Mouse (Mus musculus): ENCODE results near the gene Ttc7b. TPM values are rescaled to one million over a fixed set of nuclear protein-coding genes. Genes with fewer than 3 reads are reported as not detected.

Ttc7b gene
- polyA plus RNA-seq, 1 experiment from 2014 or later = 16.1 TPM

DNA sequence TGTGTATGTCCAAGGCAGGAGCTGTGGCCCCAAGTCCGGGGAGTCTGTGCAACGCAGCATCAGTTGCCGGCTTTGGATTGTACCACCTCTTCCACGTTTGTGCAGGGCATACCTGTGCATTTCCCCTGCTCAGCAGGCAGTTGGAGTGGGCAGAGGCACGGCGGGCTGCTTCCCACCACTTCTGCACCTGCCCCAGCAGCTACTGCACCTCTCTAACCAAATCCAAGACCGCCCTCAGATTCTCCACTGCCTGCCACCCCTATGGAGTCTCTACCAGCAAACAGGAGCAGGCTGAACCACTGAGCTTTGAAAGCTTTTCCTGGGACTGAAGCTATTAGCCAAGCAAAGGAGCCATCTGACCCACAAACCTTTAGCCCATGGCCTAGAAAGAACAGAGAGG, 30.8 kb downstream of the Ttc7b start:
- H3K9me3 ChIP-seq (ENCODE audit: control insufficient read depth, low read length) = no peaks in the 10 kb centered on the region
- DNase-seq (ENCODE audit: low spot score) (no peak), ATAC-seq (ENCODE audit: insufficient read depth, low FRiP score, low TSS enrichment) (no peak)
- H3K4me1 ChIP-seq (ENCODE audit: control insufficient read depth, insufficient read depth, low read length) = no peaks in the 10 kb centered on the region
- no peak overlapping the region for H3K4me2 ChIP-seq (ENCODE audit: low read depth)
- no peaks in the 10 kb centered on the region for H3K27me3 ChIP-seq (ENCODE audit: control insufficient read depth, insufficient read depth, low read length)
- H3K36me3 ChIP-seq (ENCODE audit: control insufficient read depth, insufficient read depth, low read length) = peaks cover 6% of the 10 kb centered on the region
- no peak overlapping the region for H3K9ac ChIP-seq (ENCODE audit: low read length)
- H3K27ac ChIP-seq (ENCODE audit: low read depth, low read length) = no peak overlapping the region
- H3K4me3 ChIP-seq (ENCODE audit: low read depth, low read length) = no peak overlapping the region
- WGBS = 95% methylated on average over 7 of the region's 7 CpGs

DNA sequence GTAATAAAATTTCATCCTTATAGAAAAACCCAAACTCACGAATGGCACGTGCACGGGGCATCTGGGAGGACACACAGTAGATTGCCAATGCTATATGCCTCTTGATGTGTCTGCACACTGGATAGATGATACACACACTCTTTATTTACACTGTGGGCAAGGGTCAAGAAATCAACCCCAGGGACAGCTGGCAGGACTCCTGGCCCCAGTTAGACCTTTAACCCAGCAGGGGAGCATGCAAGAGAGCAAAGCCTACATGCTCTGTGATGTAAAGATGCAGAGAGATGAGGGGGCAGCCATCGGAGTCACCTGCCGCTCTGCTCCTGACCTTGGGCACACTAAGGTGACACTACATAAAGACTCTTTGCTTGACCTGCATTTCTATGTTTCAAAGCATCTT, 32.3 kb downstream of the Ttc7b start:
- no peaks in the 10 kb centered on the region for H3K4me1 ChIP-seq (ENCODE audit: control insufficient read depth, insufficient read depth, low read length)
- no peaks in the 10 kb centered on the region for H3K9me3 ChIP-seq (ENCODE audit: control insufficient read depth, low read length)
- no peak for DNase-seq (ENCODE audit: low spot score)
- H3K4me3 ChIP-seq (ENCODE audit: low read depth, low read length) = no peak overlapping the region
- no peak overlapping the region for H3K9ac ChIP-seq (ENCODE audit: low read length)
- no peaks in the 10 kb centered on the region for H3K27me3 ChIP-seq (ENCODE audit: control insufficient read depth, insufficient read depth, low read length)
- 93% methylated on average over 5 of the region's 5 CpGs for WGBS
- no peak overlapping the region for H3K4me2 ChIP-seq (ENCODE audit: low read depth)
- H3K36me3 ChIP-seq (ENCODE audit: control insufficient read depth, insufficient read depth, low read length) = peaks cover 6% of the 10 kb centered on the region; the same call in 1 of the 2 replicates
- no peak for ATAC-seq (ENCODE audit: insufficient read depth, low FRiP score, low TSS enrichment)
- H3K27ac ChIP-seq (ENCODE audit: low read depth, low read length) = no peak overlapping the region

DNA sequence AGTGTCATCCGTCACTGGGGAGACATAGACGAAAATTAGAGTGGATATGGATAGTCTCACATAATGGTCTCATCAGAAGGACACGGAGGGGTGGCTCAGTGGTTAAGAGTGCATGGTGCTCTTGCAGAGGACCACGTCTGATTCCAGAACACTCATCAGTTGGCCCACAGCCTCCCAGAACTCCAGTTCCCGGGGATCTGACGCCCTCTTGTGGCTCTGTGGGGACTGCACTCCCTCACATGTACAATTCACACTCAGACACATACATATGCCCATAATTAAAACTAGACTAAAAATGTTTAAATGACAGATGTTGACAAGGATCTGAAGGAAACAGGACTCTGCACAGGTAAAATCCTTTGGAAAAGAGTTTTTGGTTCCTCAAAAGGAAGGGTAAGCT, 34.4 kb downstream of the Ttc7b start:
- no peaks in the 10 kb centered on the region for H3K27me3 ChIP-seq (ENCODE audit: control insufficient read depth, insufficient read depth, low read length)
- 76% methylated on average over 6 of the region's 6 CpGs for WGBS
- H3K4me2 ChIP-seq (ENCODE audit: low read depth) = no peak overlapping the region
- no peak for DNase-seq (ENCODE audit: low spot score)
- no peaks in the 10 kb centered on the region for H3K9me3 ChIP-seq (ENCODE audit: control insufficient read depth, low read length)
- H3K27ac ChIP-seq (ENCODE audit: low read depth, low read length) = no peak overlapping the region
- no peak for ATAC-seq (ENCODE audit: insufficient read depth, low FRiP score, low TSS enrichment)
- H3K9ac ChIP-seq (ENCODE audit: low read length) = no peak overlapping the region
- H3K4me3 ChIP-seq (ENCODE audit: low read depth, low read length) = no peak overlapping the region
- no peaks in the 10 kb centered on the region for H3K4me1 ChIP-seq (ENCODE audit: control insufficient read depth, insufficient read depth, low read length)
- H3K36me3 ChIP-seq (ENCODE audit: control insufficient read depth, insufficient read depth, low read length) = peaks cover 6% of the 10 kb centered on the region; the same call in 1 of the 2 replicates

DNA sequence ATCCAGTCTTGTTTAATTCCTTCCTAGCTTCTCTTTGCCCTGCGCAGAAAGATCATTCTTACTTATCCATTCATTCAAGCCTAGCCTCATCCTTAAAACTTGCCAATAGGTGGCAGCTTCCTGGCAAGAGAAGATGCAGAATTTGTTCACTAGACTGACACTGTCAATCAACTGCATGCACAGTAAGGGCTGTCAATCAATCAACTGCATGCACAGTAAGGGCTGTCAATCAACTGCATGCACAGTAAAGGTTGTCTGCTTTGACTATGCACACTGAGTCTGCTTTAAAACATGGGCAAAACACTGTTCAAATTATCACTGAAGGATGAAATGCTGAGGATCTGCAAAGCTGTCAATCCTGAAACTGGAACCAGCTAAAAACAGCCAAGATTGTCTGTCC, 37.6 kb downstream of the Ttc7b start:
- Histone ChIP-seq H3K27me3 (ENCODE audit: control insufficient read depth, insufficient read depth, low read length) (no peaks in the 10 kb centered on the region), H3K36me3 (ENCODE audit: control insufficient read depth, insufficient read depth, low read length) (no peaks in the 10 kb centered on the region; the same call in 1 of the 2 replicates), H3K9ac (ENCODE audit: low read length) (no peak overlapping the region), H3K27ac (ENCODE audit: low read depth, low read length) (no peak overlapping the region), H3K4me1 (ENCODE audit: control insufficient read depth, insufficient read depth, low read length) (no peaks in the 10 kb centered on the region), H3K4me3 (ENCODE audit: low read depth, low read length) (no peak overlapping the region), H3K4me2 (ENCODE audit: low read depth) (no peak overlapping the region), H3K9me3 (ENCODE audit: control insufficient read depth, low read length) (no peaks in the 10 kb centered on the region)
- DNase-seq (ENCODE audit: low spot score) (no peak), ATAC-seq (ENCODE audit: insufficient read depth, low FRiP score, low TSS enrichment) (no peak)
- 88% methylated on average over 1 of the region's 1 CpGs for WGBS

DNA sequence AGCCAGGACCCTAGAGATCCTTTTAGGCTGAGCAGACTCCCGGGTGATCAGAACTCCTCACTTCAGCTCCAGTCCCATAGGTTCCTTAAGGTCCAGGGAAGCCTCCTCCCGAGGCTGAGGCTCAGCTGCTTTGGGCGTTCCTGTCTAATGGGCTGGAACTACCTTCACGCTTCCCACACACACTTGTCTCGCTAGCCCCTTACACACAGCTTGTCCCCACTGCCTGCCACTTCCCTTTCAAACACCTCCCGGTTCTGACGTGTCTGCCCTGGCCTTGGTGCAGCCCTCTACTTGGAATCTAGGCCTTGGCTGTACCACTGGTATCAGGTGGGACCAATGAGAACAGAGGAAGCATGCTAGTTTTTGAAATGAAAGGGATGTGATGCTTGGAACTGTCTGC, 38.4 kb downstream of the Ttc7b start:
- no peak overlapping the region for H3K27ac ChIP-seq (ENCODE audit: low read depth, low read length)

DNA sequence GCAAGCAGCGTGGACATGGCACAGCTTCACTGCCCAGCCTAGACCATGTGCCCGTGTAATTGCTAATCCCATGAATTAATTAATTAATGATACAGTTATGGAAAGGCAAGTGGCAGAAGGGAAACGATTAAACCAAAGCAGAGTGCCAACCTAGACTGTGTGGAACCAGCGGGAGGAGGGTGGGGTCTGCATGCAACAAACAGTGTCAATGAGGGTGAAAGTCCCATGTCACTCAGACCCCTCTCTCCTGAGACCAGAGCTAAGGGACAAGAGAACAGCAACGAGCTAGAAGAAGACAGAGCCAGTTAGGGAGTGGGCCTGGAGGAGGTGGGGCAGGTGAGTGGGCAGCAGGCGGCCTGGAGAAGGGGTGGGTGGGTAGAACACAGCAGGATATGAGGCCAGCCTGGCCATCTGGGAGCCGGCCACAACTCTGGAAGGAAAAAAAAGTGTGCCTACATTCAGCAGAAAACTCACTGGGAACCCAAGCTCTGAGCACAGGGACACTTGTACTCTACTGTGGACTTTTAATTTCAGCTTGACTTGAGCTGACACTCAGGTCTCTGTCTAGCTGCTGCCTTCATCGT, 39.1 kb downstream of the Ttc7b start:
- DNase-seq (ENCODE audit: low spot score) (no peak), ATAC-seq (ENCODE audit: insufficient read depth, low FRiP score, low TSS enrichment) (no peak)
- Histone ChIP-seq H3K4me1 (ENCODE audit: control insufficient read depth, insufficient read depth, low read length) (no peaks in the 10 kb centered on the region), H3K9ac (ENCODE audit: low read length) (no peak overlapping the region), H3K27me3 (ENCODE audit: control insufficient read depth, insufficient read depth, low read length) (no peaks in the 10 kb centered on the region), H3K27ac (ENCODE audit: low read depth, low read length) (no peak overlapping the region), H3K36me3 (ENCODE audit: control insufficient read depth, insufficient read depth, low read length) (no peaks in the 10 kb centered on the region; the same call in 1 of the 2 replicates), H3K4me3 (ENCODE audit: low read depth, low read length) (no peak overlapping the region), H3K4me2 (ENCODE audit: low read depth) (no peak overlapping the region), H3K9me3 (ENCODE audit: control insufficient read depth, low read length) (no peaks in the 10 kb centered on the region)
- WGBS = 85% methylated on average over 8 of the region's 8 CpGs

More for the DNA sequence above, 38.4 kb downstream of the Ttc7b start:
- Histone ChIP-seq H3K27me3 (ENCODE audit: control insufficient read depth, insufficient read depth, low read length) (no peaks in the 10 kb centered on the region), H3K9ac (ENCODE audit: low read length) (no peak overlapping the region), H3K36me3 (ENCODE audit: control insufficient read depth, insufficient read depth, low read length) (no peaks in the 10 kb centered on the region; the same call in 1 of the 2 replicates), H3K4me1 (ENCODE audit: control insufficient read depth, insufficient read depth, low read length) (no peaks in the 10 kb centered on the region), H3K4me3 (ENCODE audit: low read depth, low read length) (no peak overlapping the region), H3K4me2 (ENCODE audit: low read depth) (no peak overlapping the region), H3K9me3 (ENCODE audit: control insufficient read depth, low read length) (no peaks in the 10 kb centered on the region)
- DNase-seq (ENCODE audit: low spot score) = no peak
- ATAC-seq (ENCODE audit: insufficient read depth, low FRiP score, low TSS enrichment) = no peak
- WGBS = 81% methylated on average over 7 of the region's 7 CpGs

DNA sequence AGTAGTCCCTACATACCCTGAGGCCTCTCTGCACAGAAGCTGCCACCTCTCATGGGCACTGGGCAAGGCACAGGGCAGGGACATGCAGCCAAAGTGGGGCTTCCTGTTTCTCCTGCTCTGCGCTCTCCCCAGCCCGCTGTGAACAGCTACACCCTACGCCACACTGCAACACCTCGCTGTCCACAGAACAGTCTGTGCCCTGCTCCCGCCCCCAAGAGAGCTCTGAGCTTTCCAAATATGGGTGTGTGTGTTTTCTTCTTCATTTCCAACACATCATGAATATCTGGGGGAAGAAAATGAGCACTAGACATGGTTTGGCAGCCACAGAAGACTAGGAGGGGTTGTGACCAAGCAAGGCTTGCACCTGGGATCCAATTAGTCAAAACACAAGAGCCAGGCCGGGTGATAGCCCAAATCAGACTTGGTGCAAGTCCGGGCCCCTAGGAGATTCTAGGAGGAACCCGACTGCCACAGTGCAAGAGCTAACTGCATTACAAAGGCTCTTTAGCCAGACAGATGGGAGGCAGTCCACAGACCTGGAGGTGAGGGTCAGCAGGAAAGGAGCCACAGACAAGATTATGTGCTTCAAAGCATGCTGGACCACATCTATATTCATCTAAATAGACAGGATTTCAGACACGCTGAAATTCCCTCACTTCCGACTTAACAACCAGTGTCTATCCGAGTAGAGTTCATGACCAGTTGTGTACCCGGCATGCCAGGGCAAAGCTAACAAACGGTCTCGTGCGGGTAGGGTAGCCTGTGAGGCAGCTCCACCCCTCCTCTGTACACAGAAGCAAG, 39.8 kb downstream of the Ttc7b start:
- 90% methylated on average over 15 of the region's 15 CpGs for WGBS
- no peaks in the 10 kb centered on the region for H3K9me3 ChIP-seq (ENCODE audit: control insufficient read depth, low read length)
- DNase-seq (ENCODE audit: low spot score) (no peak), ATAC-seq (ENCODE audit: insufficient read depth, low FRiP score, low TSS enrichment) (no peak)
- no peak overlapping the region for H3K4me2 ChIP-seq (ENCODE audit: low read depth)
- no peaks in the 10 kb centered on the region for H3K27me3 ChIP-seq (ENCODE audit: control insufficient read depth, insufficient read depth, low read length)
- no peak overlapping the region for H3K27ac ChIP-seq (ENCODE audit: low read depth, low read length)
- no peak overlapping the region for H3K4me3 ChIP-seq (ENCODE audit: low read depth, low read length)
- H3K36me3 ChIP-seq (ENCODE audit: control insufficient read depth, insufficient read depth, low read length) = no peaks in the 10 kb centered on the region
- H3K4me1 ChIP-seq (ENCODE audit: control insufficient read depth, insufficient read depth, low read length) = no peaks in the 10 kb centered on the region
- H3K9ac ChIP-seq (ENCODE audit: low read length) = no peak overlapping the region

DNA sequence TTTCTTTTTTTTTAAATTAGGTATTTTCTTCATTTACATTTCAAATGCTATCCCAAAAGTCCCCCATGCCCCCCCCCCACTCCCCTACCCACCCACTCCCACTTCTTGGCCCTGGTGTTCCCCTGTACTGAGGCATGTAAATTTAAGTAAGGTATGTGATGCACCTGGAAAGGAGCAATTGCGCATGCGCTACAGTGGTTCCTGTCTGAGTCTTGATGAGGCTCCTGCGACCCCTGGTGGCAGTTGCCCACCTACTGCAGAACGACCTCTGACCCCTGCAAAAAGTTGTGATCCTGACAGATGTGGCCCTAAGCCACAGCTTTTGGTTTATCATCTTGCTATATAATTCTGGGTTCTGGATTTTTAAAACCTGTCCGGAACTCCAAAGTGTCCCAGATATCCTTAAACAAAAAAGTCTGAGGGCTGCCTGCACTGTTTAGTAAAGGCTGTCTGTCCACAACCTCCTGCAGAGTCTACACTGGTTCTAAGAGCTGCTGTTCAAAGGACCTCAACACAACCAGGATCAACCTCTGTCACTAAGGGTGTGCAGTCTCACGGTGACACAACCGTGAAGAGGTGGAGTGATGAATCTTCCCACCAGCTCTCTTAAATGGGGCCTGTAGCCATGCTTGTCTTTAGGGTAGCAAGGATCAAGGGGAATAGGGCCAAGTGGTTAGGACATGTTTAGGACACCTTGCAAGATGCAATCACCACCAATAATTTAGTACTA, 40.6 kb downstream of the Ttc7b start:
- 29% methylated on average over 7 of the region's 7 CpGs for WGBS
- no peaks in the 10 kb centered on the region for H3K36me3 ChIP-seq (ENCODE audit: control insufficient read depth, insufficient read depth, low read length)
- H3K4me2 ChIP-seq (ENCODE audit: low read depth) = no peak overlapping the region
- no peaks in the 10 kb centered on the region for H3K27me3 ChIP-seq (ENCODE audit: control insufficient read depth, insufficient read depth, low read length)
- ATAC-seq (ENCODE audit: insufficient read depth, low FRiP score, low TSS enrichment) (peak; percentile 60), DNase-seq (ENCODE audit: low spot score) (peak; percentile 86)
- H3K9ac ChIP-seq (ENCODE audit: low read length) = no peak overlapping the region
- no peak overlapping the region for H3K4me3 ChIP-seq (ENCODE audit: low read depth, low read length)
- H3K9me3 ChIP-seq (ENCODE audit: control insufficient read depth, low read length) = no peaks in the 10 kb centered on the region
- H3K27ac ChIP-seq (ENCODE audit: low read depth, low read length) = no peak overlapping the region
- no peaks in the 10 kb centered on the region for H3K4me1 ChIP-seq (ENCODE audit: control insufficient read depth, insufficient read depth, low read length)
